Mouse (Mus musculus) lung, postnatal 14 days (tissue): ENCODE measurements around the gene Olfr374.
A peak's percentile ranks its signal among the peaks of the same experiment; 100 is the strongest.

Experiments
- DNase-seq: peaks from one replicate; pipeline ENCODE4 v3.0.0; 2021

Gene Olfr374

GRCm38 (mm10) chr8:72136302-72136978 is 29.6 kb downstream of the Olfr374 start:
- DNase-seq, result peak; percentile 74

GRCm38 (mm10) chr8:72137431-72137830 is 30.6 kb downstream of the Olfr374 start:
- no peak for DNase-seq

GRCm38 (mm10) chr8:72138456-72138855 is 31.6 kb downstream of the Olfr374 start:
- DNase-seq, result no peak

- DNase-seq, result no peak
These were observed 36.5 kb downstream of the Olfr374 start for GRCm38 (mm10) chr8:72143256-72143824.

GRCm38 (mm10) chr8:72144345-72144975 is 37.6 kb downstream of the Olfr374 start:
- DNase-seq, result no peak

GRCm38 (mm10) chr8:72145511-72145910 is 38.7 kb downstream of the Olfr374 start:
- no peak for DNase-seq

- DNase-seq, result peak; percentile 70
These were observed 39.2 kb downstream of the Olfr374 start for GRCm38 (mm10) chr8:72146056-72146455.

- no peak for DNase-seq
These were observed 39.7 kb downstream of the Olfr374 start for GRCm38 (mm10) chr8:72146556-72146955.

- no peak for DNase-seq
These were observed 40.4 kb downstream of the Olfr374 start for GRCm38 (mm10) chr8:72147266-72147665.

- DNase-seq, result no peak
These were observed 42.2 kb downstream of the Olfr374 start for GRCm38 (mm10) chr8:72149056-72149455.

GRCm38 (mm10) chr8:72151418-72152078 is 44.7 kb downstream of the Olfr374 start:
- no peak for DNase-seq

- no peak for DNase-seq
These were observed 46.5 kb downstream of the Olfr374 start for GRCm38 (mm10) chr8:72153382-72153781.

GRCm38 (mm10) chr8:72158096-72158495 is 51.3 kb downstream of the Olfr374 start:
- DNase-seq, result no peak

- no peak for DNase-seq
These were observed 51.9 kb downstream of the Olfr374 start for GRCm38 (mm10) chr8:72158726-72159125.

- DNase-seq, result no peak
These were observed 53.2 kb downstream of the Olfr374 start for GRCm38 (mm10) chr8:72160007-72160406.

- DNase-seq, result peak; percentile 100
These were observed 54.2 kb downstream of the Olfr374 start, which contains the start of gene Rab8a for GRCm38 (mm10) chr8:72160707-72161697. Rab8a (plus strand) TSS chr8:72161200.

- no peak for DNase-seq
These were observed 56.0 kb downstream of the Olfr374 start for GRCm38 (mm10) chr8:72162821-72163220.
